Mouse (Mus musculus) right cerebral cortex, postnatal 4 days (tissue): Measurements from ENCODE around the gene Cgnl1.

Experiments used
- DNase-seq: peaks from one replicate; pipeline ENCODE4 v3.0.0-alpha.2; 2022

Gene Cgnl1

DNA sequence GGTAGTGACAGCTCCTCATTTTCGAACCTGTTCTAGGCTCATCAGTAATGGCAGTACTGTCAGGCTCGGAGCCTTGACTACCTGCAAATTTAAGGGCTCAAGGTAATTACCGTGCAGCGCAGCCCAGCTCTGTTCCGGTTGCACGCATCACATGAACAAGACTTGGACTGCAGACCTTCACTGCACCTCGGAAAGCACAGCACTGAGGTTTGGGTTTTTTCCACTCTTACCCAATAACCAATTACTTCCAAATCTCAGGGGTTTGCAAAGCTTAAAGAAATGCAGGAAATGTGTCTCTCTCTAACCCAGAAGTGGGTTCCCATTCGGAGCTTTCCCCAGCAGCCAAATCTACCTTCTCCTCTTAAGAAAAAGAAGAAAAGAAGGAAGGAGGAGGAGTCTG is 5.1 kb downstream of the Cgnl1 start:
- no peak for DNase-seq

DNA sequence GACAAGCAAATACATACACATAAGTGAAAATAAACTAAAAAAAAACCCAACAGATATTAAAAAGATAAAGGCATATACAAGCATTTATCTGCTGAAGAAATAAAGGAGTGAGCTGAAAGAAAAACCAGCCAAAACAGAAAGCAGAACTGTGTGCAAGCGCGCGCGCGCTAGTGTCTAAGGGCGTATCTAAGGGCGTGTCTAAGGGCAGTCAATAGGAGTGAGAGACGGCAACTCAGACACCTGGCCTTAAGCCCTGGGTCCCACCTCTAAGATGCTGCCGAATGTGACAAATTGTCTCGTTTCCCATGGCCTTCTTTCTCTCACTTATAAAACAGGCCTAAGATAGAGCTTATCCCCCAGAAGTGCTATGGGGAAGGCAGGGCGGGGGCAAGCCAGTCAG is 6.9 kb downstream of the Cgnl1 start:
- DNase-seq, result no peak

DNA sequence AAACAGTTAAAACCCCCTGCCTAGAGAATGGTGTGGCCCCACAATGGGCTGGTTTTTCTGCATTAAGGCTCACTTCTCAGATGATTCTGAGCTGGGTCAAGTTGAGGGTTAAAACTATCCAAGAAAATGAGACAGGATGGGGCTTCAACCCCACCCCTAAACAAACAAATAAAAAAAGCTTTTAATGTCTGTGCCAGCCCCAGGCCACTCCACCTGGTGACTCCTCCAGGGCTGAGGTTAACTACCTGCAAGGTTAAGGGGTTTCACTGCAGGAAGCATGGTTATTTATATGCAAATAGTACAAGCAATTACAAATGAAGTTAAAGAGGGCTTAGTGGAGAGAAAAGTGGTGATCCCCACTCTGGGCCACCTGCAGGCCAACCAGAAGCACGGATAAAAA is 8.1 kb downstream of the Cgnl1 start:
- DNase-seq, result no peak

DNA sequence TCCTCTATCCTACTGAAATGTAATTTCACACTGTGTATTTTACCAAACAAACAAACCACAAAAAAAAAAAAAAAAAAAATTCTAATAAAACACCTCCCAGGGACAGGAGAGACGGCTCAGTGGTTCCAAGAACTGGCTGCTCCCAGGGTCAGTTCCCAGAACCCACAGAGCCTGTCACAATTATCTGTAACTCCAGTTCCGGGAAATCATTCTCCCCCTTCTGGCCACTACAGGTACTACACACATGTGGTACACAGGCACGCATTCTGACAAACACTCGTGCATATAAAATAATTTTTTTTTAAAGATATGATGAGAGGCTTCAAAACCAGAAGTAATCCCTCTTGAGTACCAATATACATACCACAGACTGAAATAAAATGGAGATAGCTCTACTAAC is 9.7 kb downstream of the Cgnl1 start:
- DNase-seq, result no peak

DNA sequence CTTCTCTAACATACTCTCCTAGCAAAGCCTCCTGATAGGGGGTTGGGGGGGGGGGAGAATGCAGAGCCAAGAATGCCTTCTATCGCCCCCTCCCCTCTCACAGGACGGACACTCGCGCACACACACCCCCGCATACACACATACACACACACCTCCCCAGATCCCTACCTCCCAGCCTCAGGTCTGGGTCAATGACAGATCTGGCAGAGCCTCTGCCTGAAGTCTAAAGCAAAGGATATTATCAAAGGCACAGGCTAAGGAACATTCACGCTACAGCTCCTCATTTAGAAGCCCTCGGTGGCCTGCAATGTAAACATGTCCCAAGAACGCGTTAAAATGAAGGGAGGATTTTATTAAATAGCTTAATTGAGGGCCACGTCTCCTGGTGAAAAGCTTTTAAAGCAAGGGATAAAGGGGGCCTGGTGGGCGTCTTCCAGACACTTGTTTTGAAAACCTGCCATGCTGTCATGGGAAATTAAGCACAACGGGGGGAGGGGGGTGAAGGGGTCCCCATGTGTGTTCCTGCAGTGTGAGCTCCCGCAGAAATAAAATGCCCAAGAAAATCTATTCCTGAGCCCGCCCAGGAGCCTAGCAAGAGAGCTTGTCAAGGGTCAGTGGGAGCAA is 10.8 kb downstream of the Cgnl1 start:
- DNase-seq, result no peak

DNA sequence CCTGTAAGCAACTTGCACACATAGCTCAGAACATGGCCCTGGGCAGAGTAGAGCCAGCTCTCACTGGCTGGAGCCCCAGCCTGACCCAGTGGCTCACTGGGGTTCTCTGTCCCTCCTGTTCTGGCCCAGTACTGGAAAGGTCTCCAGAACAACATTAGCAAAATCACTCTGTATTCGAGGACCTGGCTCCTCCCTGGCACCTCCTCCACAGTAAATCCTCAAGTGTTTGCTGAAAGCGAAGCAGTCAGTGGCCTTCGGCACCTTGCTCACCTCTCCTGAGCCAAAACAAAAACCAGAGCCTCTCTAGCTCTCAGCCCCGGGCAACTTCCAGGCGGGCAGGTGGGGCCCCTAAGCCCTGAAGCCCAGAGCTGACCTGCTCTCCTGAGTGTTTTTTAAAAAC is 11.5 kb downstream of the Cgnl1 start:
- DNase-seq, result no peak

DNA sequence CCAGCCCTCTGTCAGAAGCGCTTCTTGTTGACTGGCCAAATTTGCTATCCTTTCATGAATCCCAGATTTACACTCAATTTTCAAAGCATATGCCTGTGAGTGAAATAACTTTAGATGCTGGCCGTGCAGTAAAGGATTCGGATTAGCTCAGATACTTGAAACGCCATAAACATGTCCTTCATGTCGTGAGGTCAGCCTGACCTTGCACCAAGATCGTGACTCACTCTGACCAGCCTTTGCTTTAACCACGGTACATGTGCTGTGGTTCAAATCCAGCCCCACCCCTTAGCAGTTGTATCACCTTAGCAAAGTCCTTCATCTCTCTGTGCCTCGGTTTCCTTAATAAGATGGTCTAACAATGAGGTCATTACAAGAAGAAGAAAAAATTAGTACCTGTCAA is 14.0 kb downstream of the Cgnl1 start:
- DNase-seq, result no peak

DNA sequence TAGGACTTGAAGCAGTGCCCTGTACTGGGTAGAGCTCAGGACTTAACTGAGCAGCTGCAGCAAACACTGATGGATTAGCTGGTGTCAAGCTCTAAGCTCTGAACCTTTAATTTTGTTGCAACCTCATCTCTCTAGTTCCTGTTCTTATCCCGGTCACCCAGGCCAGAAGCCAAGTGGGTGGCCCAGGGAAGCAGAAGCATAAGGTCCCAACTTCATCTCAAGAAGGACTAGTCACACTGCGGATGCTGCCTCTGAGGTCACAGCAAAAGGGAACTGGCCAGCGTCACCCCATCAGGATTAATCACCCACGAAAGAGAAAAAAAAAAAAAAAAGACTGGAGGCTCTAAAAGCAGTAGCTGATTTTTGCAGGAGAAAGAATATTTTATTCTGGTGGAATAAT is 14.5 kb downstream of the Cgnl1 start:
- no peak for DNase-seq

DNA sequence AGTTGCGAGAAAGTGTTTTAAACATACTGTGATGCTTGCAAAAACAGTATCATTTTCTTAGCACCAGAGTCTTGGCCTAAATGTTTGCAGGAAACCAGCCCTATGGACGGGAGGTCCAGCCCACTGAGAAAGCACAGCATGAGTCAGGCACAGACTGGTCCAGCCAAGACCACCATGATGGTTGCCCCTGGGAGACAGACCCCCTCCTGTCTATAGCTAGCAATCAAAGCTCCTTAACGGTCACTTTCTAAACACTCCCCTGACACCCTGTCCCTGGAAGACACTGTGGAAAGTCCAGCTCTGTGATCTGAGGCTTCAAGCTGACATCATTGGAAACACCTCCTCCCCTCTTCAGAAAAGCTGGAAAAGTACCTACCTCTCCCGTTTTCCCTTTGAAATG is 17.4 kb downstream of the Cgnl1 start:
- DNase-seq, result no peak

DNA sequence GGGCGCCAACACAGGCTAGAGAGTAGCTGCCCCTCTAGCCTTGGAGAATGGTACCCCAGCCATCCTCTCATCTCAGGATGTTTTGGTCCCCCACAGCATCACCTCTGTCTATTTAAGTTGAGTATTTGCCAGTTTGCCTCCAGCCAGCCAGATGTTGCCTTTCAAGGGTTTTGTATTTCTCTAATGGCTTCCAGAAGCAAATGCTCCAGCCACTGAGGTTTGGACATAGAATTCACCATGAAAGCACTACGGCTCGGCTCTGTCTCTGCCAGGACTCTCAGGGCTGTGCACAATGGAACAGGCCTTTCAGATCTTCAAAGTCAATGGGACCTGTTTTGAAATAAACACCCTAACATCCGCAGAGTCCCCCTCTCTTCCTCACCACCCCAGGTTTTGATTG is 17.9 kb downstream of the Cgnl1 start:
- DNase-seq, result no peak

DNA sequence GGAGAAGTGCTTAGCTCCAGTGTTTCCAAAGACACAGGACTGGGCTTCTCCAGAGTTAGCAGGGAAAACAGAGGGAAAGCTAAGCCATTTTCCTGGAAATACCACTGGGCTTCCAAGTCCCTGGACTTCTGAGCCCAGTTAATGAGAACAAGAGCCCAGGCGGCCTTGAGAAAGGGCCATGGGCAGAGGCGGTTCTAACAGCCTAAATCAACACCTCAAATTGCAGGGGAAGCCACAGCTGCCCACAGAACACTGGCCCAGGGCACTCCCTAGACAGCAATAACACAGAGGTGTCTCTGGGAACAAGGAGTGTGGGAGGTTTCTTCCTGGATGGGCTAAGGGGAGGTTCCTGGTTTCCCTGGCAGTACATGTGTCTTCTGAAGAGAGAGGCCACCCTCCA is 18.3 kb downstream of the Cgnl1 start:
- no peak for DNase-seq

DNA sequence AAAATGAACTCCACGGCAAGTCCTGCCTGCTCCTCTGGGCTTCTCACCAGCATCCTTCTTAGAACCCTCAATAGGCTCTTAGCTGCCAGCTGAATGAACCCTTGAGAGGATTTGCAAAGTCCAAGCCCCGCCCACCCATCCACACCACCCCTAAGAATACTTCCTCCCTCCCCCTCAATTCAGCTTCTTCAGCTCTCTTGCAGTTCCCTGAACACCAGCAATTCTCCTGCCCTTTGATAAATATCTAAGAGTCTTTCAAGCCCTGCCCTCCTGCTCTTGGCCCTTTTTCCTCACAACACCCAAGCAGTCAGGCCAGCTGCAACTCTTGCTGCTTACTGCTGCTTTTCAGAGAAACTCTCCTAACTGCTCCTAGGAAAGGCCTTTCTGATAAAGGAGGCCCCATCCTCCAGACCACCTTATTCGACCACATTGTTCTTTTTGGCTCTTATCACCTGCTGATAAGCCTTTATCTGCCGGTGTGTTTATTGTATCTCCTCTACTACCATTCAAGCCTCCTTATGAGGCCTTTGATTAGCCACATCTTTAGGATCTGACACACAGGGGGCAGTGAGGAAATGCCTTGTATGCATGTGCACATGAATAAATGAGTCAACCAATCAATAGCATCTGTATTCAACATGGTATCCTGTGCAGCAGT is 21.3 kb downstream of the Cgnl1 start:
- peak; percentile 19 for DNase-seq

DNA sequence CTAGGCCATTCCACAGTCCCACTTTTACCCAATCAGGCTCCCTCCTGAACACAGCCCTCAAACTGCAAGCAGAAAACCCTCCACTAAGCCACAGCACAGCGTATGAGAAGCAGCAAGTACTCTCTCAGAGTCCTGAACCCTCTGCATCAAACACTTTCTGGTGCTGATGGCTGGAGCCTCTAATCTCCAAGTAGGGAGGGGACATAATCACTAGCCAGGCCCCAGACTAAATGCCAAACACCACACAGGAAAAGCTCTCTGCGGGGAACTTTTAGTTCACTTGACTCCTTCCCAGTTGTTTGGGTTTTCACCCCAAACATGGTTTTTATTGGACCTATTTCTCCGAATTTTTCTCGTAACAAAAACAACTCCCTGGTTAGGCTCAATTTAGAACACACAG is 25.0 kb downstream of the Cgnl1 start:
- DNase-seq, result no peak

DNA sequence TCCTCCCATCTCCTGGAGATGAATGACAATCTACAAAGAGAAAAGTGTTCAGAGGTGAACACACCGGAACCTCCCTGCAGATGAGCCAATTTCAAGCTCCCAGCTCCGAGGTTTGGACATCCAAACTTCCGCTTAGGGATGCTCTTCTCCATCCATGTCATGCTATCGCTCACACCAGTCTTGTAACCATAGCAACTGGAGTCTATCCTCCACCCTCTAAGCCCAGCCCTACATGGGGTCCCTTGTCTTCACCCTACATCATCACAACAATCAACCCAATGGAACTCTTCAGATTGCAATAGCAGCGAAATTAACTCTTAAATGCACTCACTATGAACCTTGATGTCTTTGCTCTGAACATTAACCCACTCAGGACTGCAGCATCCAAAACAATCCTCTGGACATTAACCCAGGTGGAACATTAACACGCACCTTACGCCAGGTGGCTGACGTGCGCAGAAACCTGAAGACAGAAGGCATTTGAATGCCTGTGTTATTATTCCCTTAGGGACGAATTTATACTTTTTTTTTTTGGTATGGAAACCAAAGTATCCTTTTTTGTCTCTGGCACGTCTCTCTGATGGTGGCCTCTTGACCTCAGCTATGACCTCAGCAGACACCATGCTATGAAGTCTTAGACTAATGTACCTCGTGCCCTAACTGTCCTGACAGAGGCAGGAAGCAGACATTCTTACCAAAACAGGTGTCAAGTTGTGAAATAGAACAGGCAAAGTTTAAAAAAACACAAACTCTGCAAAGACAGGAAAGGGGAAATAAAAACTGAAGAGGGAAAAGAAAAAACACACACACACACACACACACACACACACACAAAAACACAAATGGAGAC is 33.1 kb downstream of the Cgnl1 start:
- DNase-seq, result no peak

DNA sequence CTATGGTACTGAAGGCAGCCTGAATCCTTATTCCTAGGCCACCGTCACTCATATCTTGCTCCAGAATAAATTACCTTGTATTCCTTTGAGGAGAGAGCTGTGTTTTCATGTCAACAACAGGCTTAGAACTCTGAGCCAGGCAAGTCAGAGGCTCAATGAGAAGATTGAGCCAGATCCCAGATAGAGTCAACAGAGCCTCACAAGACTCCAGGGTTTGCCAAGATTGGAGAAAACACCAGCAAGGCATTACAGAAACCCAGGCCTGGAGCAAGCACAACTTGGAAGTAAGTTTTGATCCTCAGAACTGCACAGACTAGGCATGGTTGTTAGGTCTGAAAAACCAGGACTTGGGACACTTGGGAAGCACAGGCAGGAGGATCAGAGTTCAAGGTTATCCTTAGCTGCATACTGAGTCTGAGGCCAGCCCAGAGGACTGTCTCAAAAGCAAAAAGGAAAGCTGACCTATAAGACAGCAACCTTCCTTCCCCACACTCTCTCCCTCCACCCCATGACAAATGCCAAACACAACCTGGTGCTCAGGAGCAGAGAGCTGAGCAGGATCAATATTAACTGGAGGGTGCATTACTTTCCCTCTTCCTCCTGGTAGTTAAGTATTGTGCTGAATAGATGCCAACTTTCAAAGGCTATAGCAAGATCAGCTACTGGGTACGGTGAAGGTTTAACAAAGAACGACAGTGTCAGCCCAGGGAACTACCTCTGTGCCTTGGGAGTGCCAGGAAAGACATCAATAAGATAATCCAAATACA is 34.0 kb downstream of the Cgnl1 start:
- DNase-seq, result no peak

DNA sequence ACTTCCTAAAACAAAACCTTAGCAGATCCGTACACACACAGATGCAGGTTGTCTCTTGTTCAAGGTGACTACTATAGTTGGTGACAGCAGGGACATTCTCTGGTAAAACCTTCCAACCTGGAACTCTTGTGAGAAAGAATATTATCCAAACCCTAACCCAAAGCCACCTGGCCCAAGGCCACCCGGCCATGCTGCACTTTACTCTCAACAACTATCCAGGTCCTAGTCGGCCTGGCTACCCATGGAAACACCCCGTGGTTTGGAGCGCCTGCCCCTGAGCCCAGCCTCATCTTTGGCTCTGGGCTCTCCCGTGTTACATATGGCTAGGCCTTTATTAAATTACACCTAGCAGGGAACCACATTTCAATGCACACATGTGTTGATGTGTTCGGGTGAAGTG is 35.5 kb downstream of the Cgnl1 start:
- no peak for DNase-seq

DNA sequence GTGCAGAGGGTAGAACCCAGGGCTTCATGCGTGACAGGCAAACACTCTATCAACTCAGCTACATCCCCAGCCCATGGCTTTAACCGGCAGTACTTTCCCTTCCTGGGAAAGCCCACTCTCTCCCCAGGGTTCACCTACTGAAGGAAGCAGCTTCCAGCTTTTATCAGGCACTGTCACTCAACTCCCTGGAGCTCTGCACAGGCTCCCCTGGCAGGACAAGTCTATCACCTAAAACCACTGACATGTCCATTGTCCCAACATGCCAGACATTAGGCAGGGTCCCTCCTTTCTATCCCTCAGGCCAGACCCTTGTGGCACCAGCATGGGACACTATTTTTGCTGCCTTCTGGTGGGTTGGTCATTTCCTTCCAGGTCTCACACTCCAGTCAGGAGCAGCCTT is 37.8 kb downstream of the Cgnl1 start:
- no peak for DNase-seq

DNA sequence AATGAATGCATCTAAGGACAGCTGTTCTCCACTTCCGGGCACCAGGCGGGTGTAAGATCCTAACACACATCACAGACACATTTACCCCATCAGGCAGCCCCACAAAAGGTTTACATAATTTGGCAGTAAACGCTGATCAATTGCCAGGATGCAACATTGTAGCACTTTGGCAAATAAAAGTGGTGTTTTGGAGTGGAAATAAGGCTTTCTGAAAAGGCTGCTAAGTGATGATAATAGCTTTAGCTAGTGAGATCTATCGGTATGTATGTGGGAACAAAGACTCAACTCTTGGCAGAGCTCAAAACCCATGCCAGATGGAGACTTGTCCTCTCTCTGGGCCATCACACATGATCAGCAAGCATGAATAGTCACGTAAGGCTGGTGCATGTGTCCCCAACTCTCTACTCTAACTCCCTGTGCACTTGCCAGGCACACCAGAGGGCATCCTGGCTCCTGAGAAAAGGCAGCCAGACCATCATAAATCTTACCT is 42.5 kb downstream of the Cgnl1 start:
- no peak for DNase-seq

DNA sequence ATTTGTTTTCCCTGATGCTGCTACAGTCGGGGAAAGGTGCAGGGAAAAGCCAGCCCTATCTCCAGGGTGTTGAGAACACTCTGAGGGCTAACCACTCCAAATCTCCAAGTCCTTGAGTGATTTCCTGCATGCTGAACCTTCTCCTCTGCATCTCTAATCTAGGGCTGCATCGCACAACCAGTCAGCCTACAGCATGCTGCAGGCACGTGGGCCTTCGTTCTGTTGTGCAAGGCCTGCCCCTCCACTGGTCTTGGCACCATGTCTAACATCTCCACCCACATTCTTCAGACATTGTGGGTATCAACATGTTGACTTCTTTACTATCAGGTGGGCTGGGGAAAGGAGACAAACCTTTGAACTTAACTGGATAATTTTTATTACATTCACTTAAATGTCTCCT is 44.2 kb downstream of the Cgnl1 start:
- no peak for DNase-seq

DNA sequence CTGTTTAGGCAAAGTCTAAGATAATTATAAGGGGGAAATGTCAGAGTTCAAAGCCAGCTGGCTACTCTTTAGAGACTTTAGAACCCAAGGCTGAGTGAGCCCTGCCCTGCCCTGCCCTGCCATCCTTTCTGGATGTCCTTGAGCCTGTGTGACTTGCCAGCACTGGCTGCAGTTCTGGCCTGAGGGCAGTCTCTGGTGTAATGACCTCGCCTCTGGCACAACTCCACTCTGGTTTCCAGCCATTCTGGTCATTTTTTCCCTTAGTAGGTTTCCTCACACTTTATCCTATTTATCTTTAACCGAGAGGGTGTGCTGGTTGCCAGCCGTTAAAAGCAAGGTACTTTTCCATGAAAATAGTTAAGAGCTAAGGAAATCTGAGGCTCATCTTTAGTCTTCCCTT is 45.3 kb downstream of the Cgnl1 start:
- no peak for DNase-seq

DNA sequence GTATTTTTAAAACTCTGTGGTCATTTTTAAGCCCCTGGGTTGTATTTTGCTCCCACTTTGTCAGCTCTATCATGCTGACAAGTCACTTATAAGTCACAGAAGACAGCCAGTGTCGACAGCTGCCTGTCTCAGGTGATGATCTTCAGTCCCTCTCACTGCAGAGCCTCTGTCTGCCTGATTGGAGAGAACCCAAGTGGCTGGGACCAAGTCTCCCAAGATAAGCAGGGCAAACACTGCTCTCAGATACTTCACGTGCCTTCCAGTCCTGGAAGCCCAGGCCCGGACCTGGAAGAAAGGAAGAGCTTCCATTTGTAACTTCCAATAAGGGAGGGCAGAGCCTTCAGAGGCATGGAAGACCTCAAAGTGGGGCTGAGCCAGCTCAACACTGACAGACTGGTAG is 49.0 kb downstream of the Cgnl1 start:
- no peak for DNase-seq

DNA sequence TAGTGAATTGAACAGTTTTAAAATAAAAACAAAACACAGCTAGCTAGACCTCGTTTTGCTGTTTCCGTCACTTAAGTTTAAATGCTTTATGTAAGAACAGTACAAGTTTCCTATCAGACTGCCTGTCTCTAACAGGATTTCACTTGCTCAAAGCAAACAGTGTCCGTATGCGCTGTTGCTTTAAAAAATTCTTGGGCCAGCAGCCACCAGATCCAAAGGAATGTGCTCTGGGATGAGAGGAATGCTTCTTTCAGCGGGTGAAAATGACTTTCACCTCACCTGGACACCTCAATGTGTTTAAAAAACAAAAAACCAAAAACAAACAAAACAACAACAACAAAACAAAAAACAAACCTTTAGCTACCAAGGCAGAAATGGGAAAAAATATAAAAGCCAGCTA is 54.4 kb downstream of the Cgnl1 start:
- no peak for DNase-seq

DNA sequence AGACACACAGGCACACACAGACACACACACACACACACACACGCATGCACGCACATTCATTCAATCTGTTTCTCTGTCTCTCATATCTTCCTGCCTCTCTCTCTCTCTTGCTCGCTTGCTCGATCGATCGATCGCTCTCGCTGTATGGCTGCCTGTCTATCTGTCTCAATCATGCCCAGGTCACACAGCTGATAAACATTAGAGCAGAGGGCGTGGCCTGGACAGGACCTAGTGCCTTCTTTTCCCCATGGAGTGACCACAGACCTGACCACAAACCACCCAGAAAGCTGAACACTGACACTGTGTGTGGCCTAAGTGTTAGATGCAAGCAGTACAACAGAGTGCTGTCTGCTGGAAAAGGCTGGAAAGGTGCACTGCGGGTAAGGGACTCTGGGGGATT is 60.6 kb downstream of the Cgnl1 start:
- no peak for DNase-seq
